Mouse (Mus musculus) urinary bladder, postnatal 10 days (tissue): ENCODE data around the gene Pea15a.
A peak's percentile ranks its signal among the peaks of the same experiment; 100 is the strongest.
"Not testable (repeated sequence)": the region's sequence is repeated elsewhere in the genome, so short reads cannot be mapped to it uniquely, and the experiment has no call there.

ENCODE experiments used
- DNase-seq: peaks from one replicate; pipeline ENCODE4 v3.0.0; 2022; ENCODE audit warnings: low spot score

The Pea15a gene

DNA sequence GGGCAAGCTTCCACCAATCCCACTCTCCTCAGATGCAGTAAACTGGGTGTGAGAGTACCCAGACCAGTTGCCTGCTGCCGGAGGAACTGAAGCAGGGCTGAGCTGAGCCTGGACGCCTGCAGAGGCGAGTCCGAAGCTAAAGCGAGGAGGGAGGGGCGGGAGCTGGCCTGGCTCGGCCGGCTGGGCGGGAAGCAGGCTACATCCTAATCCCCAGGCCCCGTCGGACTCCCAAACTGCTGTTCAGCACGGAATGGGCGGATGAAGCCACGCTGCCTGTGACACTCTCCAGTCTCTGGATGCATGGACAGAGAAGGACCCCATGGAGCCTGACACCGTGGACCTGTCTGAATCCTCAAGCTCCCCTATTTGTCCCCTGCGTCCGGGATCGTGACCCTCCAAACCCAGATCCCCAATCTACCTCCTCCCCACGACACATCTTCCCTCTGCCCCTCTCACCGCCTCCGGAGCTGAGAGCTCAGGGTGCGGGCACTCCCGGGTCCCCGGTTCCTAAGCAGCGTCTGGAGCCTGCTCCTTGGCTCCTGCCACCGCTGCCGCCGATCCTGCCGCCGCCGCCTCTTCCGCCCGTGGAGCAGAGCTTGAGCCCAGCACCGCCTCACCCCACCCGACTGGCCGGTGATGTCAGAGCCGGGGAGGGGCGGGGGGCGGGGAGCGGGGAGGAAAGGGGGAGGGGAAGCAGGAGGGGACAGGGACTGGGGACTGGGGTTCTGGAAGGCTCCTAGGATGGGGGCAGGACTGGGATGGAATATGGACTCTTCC, at the start of gene Pea15a:
Pea15a (minus strand) TSS at position 664 of the 777 bp plus-strand sequence.
- DNase-seq = peak; percentile 36

DNA sequence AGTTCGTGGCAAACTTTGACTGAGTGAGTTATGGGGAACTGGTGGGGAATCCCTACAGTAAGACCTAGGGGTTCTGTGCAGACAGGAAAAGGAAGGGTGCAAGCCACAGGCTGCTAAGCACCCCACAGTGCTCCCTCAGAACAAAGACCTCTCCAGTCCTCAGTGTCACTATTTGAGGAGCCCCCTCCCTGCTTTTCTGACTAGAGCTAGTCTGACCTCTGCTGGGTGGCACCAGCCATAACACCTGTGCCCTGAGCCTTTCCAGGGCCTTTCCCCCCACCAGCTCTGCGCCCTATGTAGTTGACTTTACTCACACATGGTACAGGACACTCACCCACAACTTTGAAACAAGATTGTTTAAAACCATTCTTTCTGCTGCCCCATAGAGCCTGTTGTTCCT, 41.1 kb upstream of the Pea15a start:
- no peak for DNase-seq

DNA sequence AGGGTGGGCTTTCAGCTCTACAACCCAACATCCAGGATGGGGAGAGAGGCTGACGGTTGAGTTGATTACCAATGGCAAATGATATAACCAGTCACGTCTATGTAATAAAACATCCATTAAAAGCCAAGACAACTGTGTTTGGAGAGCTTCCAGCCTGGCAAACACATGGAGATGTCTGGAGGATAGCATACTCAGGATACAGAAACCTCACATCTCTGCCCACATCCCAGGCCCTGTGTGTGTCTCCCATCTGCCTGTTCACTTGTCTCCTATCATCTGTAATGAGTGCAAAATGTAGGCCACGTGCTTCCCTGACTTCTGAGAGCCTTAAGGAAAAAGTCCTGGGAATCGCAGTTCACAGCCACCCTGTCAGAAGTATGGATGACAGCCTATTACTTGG, 40.6 kb upstream of the Pea15a start:
- DNase-seq = no peak

DNA sequence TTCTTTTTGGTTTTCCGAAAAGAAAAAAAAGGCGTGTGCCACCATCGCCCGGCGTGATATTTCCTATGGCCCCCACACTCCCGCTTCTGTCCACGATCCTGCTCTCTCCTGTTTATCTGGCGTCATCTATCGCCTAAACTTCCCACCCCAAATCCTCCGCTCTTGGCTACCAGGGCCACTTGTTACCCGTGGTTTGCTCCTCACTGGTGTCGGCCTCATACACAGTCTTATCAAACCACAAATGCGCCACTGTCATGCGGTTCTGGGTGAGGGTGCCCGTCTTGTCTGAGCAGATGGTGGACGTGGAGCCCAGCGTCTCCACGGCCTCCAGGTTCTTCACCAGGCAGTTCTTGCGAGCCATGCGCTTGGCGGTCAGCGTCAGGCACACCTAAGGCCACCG, 38.0 kb upstream of the Pea15a start:
- DNase-seq = not testable (repeated sequence)

DNA sequence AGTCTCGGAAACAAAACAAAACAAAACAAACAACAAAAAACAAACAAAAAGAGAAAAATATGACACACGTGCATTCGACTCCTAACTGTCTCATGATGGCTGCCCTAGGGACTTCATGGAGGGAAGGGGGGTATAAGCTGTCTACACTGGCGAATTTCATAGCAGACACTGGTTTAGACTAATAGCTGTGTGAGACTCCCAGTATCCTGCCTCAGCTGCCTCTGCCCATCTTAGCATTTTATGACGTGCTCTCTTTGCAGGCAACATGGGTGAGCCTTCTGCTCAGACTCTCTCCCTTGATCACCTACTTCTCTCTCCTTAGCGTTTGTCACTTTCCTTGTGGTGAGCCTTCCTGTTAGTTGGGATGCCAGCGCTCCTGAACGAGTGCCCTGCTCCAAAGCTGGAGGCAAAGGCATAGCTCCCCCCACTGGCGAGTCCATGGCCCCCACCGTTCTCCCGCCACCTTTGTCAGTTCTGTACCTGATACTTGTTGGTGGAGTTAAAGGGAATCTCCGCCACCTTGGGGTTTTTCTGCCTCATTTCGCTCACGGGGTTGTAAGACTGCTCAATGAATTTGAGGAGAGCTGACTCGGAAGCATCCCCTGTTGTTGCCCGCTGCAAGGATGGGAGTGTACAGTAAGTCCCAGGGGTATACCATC, 37.1 kb upstream of the Pea15a start:
- no peak for DNase-seq

DNA sequence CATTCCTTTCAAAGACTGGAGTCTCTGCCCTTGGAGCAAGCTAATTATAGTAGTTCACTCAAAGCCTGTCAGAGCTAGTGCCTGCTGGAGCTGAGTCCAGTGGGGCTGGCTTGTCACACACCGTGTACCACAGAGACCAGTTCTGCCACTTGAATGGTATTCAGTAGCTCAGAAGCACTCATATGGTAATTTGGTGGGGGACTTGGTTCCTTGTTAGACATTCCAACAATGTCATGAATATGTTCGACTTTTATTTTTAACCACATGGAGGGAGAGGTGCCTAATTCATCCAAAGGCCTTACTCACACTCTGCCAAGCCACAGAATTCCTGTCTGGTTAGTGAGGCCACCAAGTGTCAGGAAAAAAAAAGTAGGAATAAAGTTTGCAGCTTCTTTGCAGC, 35.8 kb upstream of the Pea15a start:
- no peak for DNase-seq

DNA sequence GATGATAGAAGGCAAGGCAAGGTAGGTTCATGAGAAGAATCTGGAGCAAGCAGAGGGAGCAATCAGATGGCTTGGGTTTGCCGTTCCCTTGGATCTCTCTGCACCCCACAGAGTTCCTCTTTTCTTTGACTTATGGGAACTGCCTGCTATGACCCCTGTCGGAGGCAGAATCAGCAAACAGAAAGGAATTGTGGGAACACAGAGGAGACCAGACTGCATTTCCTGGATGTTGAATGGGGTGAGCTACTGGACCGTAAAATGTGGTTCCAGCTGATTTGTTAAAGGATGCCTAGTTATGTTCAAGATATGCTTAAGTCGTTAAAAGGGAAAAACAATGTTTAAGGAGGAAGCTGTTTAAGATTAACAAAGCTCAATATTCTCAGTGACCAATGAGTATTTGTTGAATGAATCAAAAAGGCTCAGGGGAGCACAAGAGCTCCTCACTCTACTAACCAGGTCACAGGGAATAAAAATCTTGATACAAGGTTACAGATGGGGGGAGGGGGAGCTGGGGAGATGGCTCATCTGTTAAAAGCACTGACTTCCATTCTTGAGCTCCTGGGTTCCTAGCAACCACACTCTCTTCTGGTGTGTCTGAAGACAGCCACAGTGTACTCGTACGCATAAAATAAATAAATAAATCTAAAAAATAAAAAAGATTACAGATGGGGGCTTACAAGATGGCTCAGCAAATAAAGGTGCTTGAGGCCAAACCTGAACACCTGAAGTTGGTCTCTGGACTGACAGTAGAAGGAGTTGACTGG, 34.5 kb upstream of the Pea15a start:
- DNase-seq = no peak

DNA sequence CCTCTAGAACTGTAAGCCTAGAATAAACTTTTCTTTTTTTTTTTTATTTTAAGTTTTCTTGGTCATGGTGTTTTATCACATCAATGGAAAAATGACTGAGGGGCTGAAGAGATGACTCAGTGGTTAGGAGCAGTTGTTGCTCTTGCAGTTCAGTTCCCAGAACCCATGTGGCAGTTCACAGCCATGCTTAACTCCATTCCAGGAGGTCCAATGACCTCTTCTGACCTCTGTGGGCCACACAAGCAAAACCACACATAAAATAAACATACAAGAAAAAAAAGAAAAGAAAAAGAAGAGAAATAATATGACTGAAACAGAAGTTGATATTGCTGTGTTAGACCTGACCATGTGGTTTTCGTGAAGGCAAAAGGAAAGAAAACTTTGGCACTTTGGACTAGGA, 22.6 kb upstream of the Pea15a start:
- no peak for DNase-seq

DNA sequence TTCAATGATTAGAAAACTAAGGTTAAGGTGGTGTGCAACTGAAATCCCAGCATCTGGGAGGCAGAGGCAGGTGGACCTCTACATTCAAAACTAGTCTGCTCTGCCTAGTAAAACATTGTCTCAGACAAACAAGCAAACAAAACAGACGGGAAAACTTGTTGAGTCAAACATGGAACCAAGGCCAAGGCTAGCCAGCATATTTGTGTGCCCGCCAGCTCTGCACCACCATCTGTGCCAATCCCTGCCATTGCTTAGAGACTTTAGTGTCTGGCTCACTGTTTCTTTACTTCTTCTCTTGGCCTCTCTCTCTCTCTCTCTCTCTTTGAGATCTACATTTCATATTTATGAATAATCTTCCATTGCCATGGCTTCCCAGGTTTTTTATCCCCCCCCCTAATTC, 21.6 kb upstream of the Pea15a start:
- DNase-seq = no peak

DNA sequence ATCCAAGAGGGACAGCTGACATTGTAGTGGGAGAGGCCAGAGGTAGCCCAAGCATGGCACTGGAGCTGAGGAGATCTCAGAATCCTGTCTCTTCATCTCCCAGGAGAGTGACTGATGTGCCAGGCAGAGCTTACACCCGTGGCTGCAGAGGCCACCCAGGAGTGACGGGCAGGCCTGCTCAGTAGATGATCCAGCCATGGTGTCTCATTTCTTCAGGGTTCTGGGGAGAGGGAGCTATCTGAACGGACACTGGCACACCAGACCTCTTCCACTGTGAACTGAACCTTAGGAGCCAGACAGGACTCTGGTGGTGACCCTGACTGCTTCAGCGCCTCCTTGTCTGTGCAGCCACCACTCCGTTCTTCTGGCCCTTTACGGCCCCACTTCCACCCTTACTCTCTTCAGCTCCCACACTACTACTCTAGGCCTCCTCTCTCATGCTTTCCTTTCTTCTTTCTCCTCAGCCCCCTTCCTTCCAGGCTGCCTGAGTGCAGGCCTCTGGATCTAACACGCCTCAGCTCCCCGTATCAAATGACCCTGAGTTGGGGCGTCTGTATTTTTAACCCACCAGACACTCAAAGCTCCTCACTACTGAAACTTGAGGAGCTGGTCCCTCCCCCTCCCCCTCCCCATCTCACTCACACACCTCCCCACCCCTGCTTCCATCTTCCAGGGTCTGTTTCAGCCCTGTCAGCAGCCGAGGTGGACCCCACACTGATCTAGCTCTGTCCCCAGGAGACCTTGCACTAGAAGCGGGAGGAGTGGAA, 14.9 kb upstream of the Pea15a start:
- no peak for DNase-seq

DNA sequence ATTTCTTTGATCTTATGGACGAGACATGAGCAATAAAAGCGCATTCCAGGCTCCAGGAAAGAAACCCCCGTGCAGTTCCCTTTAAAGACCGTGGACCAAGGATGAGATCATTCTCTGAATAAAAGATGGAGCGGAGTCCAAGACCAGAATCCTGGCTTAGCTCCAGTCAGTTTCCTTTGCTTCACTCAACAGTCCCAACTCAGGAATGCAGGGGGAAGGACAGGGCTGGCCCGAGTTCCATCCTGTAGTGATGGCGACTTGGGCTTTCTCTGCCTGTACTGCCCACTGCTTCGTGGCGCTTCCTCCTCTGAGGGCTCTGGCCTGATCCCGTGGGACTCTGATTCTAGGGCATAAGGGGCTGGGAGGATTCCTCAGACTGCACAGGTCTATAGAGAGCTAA, 13.8 kb upstream of the Pea15a start:
- DNase-seq = no peak

DNA sequence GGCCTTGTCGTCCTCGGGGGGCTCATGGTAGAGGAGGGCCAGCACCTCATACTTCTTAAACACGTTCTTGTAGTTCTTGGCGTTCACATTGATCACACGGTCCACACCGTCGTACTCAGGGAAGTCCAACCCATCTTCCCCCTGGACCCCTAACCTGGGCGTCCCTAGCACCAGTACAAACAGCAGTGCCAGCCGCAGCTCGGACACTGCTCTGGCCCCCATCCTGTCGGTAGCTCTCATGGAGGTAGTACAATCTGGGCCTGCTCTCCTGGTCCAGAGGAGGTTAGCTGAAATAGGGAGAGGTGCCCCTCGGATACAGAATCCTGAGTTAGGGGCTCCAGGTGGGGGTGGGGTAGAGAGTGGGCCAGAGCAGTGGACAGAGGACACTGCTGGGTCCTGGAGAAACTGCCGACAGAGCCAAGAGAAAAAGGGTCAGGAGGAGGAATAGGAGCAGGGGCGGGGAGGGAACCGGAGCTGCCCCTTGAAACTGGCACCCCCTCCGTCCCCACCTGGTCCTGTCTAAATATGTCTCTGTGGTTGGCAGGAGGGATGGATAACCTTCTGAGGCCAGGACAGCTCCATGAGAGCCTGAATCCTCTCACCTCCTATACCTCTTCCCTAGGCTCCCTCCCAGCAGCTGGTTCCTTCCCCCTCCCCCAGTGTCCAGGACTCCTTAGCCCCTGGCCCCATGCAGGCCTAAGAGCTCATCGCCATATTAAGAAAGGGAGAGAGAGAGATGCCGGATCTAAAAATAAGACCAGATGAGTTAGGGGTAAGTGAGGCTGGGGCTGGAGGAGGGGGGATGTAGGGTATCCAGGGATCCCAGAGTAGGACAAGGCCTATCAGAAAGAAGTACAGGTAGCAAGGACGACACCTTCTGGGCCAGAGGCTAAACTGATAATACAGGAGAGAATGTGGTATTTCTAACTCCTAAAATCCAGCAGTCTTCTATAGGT, 13.1 kb upstream of the Pea15a start, which contains the start of gene Casq1:
Casq1 (minus strand) TSS at position 418 of the 956 bp plus-strand sequence.
- DNase-seq = no peak

DNA sequence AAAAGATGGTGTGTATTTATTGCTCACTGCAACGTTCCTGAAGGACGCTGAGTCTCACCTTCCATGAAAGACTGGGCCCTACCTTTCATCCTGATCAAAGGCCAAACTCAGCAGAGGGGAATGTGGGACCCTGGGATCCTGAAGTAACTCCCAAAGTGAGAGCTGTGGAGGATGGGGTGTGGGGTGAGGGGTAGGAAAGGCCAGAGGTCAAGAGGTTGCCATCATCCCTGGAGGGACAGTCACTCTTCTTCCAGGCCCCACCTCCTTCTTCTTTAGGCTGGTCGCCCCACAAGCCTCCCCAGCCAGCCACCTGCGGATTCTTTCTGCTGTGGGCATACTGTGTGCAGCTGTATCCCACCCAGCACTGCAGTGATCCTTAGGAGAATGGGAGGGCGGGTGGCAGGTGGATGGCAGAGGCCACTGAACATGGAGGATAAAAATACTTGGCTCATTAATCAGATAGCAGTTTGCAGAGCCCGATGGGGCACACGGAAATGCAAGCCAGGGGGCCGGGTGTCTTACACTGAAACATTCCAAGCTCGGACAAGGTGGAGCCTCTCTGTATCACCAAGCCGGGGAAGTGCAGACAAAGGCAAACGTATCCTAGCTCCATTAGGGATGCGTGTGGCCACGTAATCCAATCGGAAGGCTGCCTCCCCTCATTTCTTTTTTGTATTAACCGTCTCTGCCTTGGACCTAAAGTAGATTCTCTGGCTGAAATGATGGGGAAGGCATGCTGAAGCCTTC, 11.7 kb upstream of the Pea15a start:
- no peak for DNase-seq

DNA sequence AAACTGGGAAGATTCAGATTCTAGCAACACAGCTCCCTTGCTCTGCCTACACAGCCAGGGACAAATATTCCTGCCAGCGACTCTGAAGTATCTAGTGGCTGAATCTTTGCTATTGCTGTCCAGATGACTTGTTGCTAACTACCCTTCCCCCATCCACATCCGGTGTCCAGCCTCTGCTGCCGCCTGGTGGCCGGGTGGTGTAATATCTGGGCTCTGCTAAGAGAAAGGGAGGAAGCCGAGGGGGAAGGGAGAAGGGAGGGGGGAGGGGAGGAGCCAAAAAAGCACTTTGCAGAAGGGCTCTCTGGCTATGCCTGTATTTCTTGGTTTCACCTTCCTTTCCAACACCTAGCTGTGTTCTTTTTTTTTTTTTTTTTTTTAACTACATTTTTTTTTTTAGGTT, 10.5 kb upstream of the Pea15a start:
- DNase-seq = peak; percentile 89

DNA sequence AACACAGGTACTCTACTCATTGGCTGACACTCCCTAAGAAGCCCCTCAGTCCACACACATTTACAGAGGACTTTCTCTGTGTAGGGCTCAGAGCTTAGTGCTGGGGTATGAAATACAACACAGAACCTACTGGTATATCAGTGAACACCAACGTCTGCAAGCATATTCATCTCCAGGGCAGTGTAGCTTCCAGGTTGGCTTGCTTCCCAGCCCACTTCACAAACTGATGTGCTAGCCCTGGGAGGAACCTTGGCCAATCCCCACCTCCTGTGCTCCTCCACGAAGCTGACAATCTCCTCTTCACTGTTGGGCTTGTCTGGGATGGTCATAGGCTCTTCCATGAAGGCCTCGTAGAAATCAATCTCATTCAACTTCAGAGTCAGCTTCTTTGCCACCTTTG, 8.1 kb upstream of the Pea15a start:
- no peak for DNase-seq

DNA sequence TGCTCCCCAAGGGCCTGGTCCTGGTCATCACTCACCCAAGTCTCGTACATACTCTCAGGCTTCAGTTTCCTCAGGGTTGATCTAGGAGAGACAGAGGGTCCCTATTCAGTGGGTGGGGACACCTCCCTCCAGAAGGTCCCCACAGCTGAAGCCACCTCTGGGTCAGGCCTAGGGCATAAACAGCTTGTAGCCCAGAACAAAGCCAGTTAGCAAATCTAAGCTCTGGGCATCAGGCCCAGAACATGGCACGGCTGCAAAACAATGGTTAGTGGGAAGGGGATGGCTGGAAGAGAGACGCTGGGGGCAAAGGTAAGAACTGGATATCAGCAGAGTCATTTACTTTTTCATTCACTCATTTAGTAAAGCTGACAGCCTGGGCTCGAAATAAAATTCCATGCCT, 7.2 kb upstream of the Pea15a start:
- no peak for DNase-seq

DNA sequence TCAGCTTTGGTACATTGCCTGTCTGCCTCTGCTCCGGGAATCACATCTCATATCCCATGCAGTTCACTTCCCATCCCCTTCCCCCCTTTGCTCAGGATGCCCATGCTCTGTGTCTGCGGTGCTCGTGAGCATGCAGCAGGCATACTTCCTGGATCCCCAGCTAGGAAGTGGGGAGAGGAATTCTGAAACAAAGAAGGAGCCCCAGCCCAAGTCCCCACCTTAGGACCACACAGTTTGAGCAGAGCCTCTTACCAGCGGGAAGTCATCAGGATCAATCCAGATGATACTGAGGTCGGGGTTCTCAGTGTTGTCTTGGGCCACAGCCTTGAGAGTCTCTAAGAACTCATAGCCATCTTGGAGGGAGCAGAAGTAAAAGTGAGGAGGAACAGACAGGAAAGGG, 6.2 kb upstream of the Pea15a start:
- no peak for DNase-seq

DNA sequence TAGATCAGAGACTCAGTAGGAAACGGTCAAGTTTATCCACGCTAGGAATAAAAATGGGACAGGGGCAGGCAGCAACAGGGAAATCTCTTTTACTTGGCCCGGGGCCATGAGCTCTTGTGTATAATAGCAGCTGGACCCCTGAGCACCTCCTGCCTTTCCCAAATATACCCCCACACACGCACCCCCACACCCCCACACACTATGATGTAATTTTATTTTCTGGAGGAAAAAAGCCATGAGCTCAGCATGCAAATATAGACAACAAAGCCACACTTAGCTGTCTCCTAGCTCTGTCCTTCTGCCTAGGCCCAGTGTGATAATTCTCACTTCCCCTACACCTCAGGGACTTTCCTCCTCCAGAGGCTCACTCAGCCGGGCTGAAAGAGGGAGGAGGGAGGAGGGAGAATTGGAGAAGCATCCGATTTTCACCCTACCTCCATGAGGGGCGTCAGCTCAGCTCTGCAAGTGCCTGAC, 544 bp upstream of the Pea15a start:
- no peak for DNase-seq

DNA sequence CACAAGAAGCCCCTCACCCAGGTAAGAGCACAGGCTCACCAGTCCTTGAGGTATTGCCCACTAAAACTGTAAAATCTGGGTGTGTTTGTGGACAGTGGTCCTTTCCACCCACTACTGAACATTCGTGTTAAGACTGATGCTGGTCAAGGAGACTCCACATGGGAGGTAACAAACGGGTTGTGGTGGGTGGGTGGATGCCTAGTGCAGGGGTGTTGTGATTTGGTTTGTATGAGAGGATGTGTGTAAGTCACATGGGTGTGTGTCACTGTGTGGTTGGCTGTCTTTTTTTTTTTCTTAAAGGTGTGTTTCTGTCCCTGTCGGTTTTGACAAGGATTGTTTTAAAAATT, 890 bp downstream of the Pea15a start:
- DNase-seq = no peak
